Mouse (Mus musculus): Measurements from ENCODE around the gene Hist3h2ba. TPM values are rescaled to one million over a fixed set of nuclear protein-coding genes. Genes with fewer than 3 reads are reported as not detected.

The Hist3h2ba gene
- 48.2 and 147 TPM in 2 replicates for total RNA-seq (2012; rRNA removed)
- polyA plus RNA-seq (2012; ENCODE audit: insufficient read depth in 1 of 2, insufficient read length in 2 of 2, low read depth in 1 of 2, low replicate concordance in 2 of 2, missing spikeins in 1 of 2) = under 1 TPM in 1 of 2 experiments, not detected in 1; 0.21 TPM

- no peak for TF ChIP-seq NRF1 (IDR thresholded peaks at IDR 0.05; ENCODE audit: insufficient read depth, low read depth, low read length, poor library complexity, severe bottlenecking)
- TF ChIP-seq TBP (IDR thresholded peaks at IDR 0.05; ENCODE audit: low read depth, low read length) = peak; percentile 85
- 0 out of 2 replicates have a peak, but pooled peaks have one; percentile 16 for TF ChIP-seq GATA1 (IDR thresholded peaks at IDR 0.05; ENCODE audit: low read depth, low read length)
- peak in 1 of 2 experiments; percentile 42; a peak in 1 of 4 replicates for TF ChIP-seq POLR2A (IDR thresholded peaks at IDR 0.05; ENCODE audit: control insufficient read depth in 1 of 2, insufficient read depth in 1 of 2, low read depth in 1 of 2, low read length in 2 of 2, poor library complexity in 1 of 2)
- no peak for TF ChIP-seq SIN3A (IDR thresholded peaks at IDR 0.05; ENCODE audit: low read length)
- TF ChIP-seq ZMIZ1 (IDR thresholded peaks at IDR 0.05; ENCODE audit: low read depth, low read length) = 0 out of 2 replicates have a peak, but pooled peaks have one; percentile 0
- TF ChIP-seq JUND (IDR thresholded peaks at IDR 0.05; ENCODE audit: low read depth, low read length) = no peak
- no peak for TF ChIP-seq RCOR1 (IDR thresholded peaks at IDR 0.05; ENCODE audit: low read depth, low read length)
- no peak for TF ChIP-seq UBTF (IDR thresholded peaks at IDR 0.05; ENCODE audit: borderline replicate concordance, insufficient read depth, low read depth, low read length)
- TF ChIP-seq CTCF (IDR thresholded peaks at IDR 0.05 in 2 of 3, conservative IDR thresholded peaks at IDR 0.05 in 1 of 3; ENCODE audit: control insufficient read depth in 1 of 3, insufficient read depth in 1 of 3, low read depth in 2 of 3, low read length in 3 of 3, poor library complexity in 1 of 3, severe bottlenecking in 1 of 3) = 0 out of 6 replicates have a peak, but pooled peaks of 1 of the 3 experiments have one; percentile 1
- TF ChIP-seq EP300 (IDR thresholded peaks at IDR 0.05; ENCODE audit: low read depth in 1 of 2, low read length in 2 of 2) = no peak
- peak; percentile 81 for DNase-seq (ENCODE audit: low read depth, low spot score)
- peaks cover 4 to 9% of the 10 kb centered on the region in 2 experiments for H3K27me3 ChIP-seq (ENCODE audit: control insufficient read depth in 1 of 2, insufficient read depth in 2 of 2, low read length in 2 of 2)
Measured at GRCm38 (mm10) chr11:58948542-58949479, at the start of gene Hist3h2ba. TSS of gene Hist3h2ba (plus strand) at chr11:58948920.

GRCm38 (mm10) chr11:58901080-58901479, 47.6 kb upstream of the Hist3h2ba start:
- peak; percentile 41 for DNase-seq (ENCODE audit: low read depth, low spot score)
- H3K4me1 ChIP-seq (ENCODE audit: control insufficient read depth in 1 of 2, insufficient read depth in 2 of 2, low read length in 2 of 2) = peaks cover 3 to 16% of the 10 kb centered on the region in 2 experiments
- no peak overlapping the region for H3K27ac ChIP-seq (ENCODE audit: control insufficient read depth, low read depth, low read length)
- H3K27me3 ChIP-seq (ENCODE audit: control insufficient read depth in 1 of 2, insufficient read depth in 2 of 2, low read length in 2 of 2) = no peaks in the 10 kb centered on the region
- peaks cover 6 to 14% of the 10 kb centered on the region in 2 experiments for H3K36me3 ChIP-seq (ENCODE audit: control insufficient read depth in 1 of 2, insufficient read depth in 2 of 2, low read length in 2 of 2)
- H3K9me3 ChIP-seq (replicated peaks; ENCODE audit: insufficient read depth, low read length) = no peaks in the 10 kb centered on the region
- no peak overlapping the region for H3K9ac ChIP-seq (ENCODE audit: control insufficient read depth, low read depth, low read length, poor library complexity, severe bottlenecking)
- H3K4me3 ChIP-seq (ENCODE audit: control insufficient read depth in 1 of 2, insufficient read depth in 1 of 2, low read depth in 2 of 2, low read length in 2 of 2) = no peak overlapping the region
- TF ChIP-seq POLR2AphosphoS5 (IDR thresholded peaks at IDR 0.05; ENCODE audit: borderline replicate concordance, low read depth, low read length) = no peak
- no peak for TF ChIP-seq JUND (IDR thresholded peaks at IDR 0.05; ENCODE audit: low read depth, low read length)
- TF ChIP-seq MAX (IDR thresholded peaks at IDR 0.05; ENCODE audit: low read length) = no peak
- TF ChIP-seq MEF2A (IDR thresholded peaks at IDR 0.05; ENCODE audit: extremely low read depth, insufficient replicate concordance, low read depth, low read length, poor library complexity, severe bottlenecking) = no peak
- no peak for TF ChIP-seq RAD21 (IDR thresholded peaks at IDR 0.05; ENCODE audit: low read depth, low read length)
- no peak for TF ChIP-seq CTCF (IDR thresholded peaks at IDR 0.05 in 2 of 3, conservative IDR thresholded peaks at IDR 0.05 in 1 of 3; ENCODE audit: control insufficient read depth in 1 of 3, insufficient read depth in 1 of 3, low read depth in 2 of 3, low read length in 3 of 3, poor library complexity in 1 of 3, severe bottlenecking in 1 of 3)
- no peak for TF ChIP-seq MYC (IDR thresholded peaks at IDR 0.05; ENCODE audit: low read depth, low read length)
- no peak for TF ChIP-seq BHLHE40 (IDR thresholded peaks at IDR 0.05; ENCODE audit: borderline replicate concordance, low read depth, low read length)
- no peak for TF ChIP-seq SMC3 (IDR thresholded peaks at IDR 0.05; ENCODE audit: low read depth, low read length)
- no peak for TF ChIP-seq MXI1 (IDR thresholded peaks at IDR 0.05; ENCODE audit: low read depth, low read length)
- peaks cover 7% of the 10 kb centered on the region for H3K79me2 ChIP-seq (ENCODE audit: control insufficient read depth, insufficient read depth, low read length, poor library complexity)

More at GRCm38 (mm10) chr11:58948542-58949479, at the start of gene Hist3h2ba:
- H3K9me3 ChIP-seq (replicated peaks; ENCODE audit: insufficient read depth, low read length) = no peaks in the 10 kb centered on the region
- H3K9ac ChIP-seq (ENCODE audit: control insufficient read depth, low read depth, low read length, poor library complexity, severe bottlenecking) = peak within 1 kb of the TSS; percentile 59
- peak within 1 kb of the TSS; percentile 51 for H3K27ac ChIP-seq (ENCODE audit: control insufficient read depth, low read depth, low read length)
- no peaks in the 10 kb centered on the region; the same call in 1 of the 2 replicates for H3K79me2 ChIP-seq (ENCODE audit: control insufficient read depth, insufficient read depth, low read length, poor library complexity)
- H3K4me3 ChIP-seq (ENCODE audit: control insufficient read depth in 1 of 2, insufficient read depth in 1 of 2, low read depth in 2 of 2, low read length in 2 of 2) = peak within 1 kb of the TSS; percentile 30 to 46; a peak in 3 of 4 replicates
- H3K4me1 ChIP-seq (ENCODE audit: control insufficient read depth in 1 of 2, insufficient read depth in 2 of 2, low read length in 2 of 2) = peaks cover 0 to 11% of the 10 kb centered on the region in 2 experiments; a peak in 1 of 4 replicates
- H3K36me3 ChIP-seq (ENCODE audit: control insufficient read depth in 1 of 2, insufficient read depth in 2 of 2, low read length in 2 of 2) = peaks cover 0 to 5% of the 10 kb centered on the region in 2 experiments; a peak in 2 of 4 replicates

Data from MEL (cell line).